Mouse (Mus musculus): ENCODE data around the gene Trappc1. TPM values are rescaled to one million over a fixed set of nuclear protein-coding genes. Genes with fewer than 3 reads are reported as not detected.

Gene Trappc1
- total RNA-seq, 2 experiments from 2014 or later: 103 to 117 TPM

- ATAC-seq (replicated peaks; ENCODE audit: poor library complexity): no peak
Observed at GRCm38 (mm10) chr11:69327648-69328047, 3.9 kb downstream of the Trappc1 start.

GRCm38 (mm10) chr11:69328517-69328916 lies 4.7 kb downstream of the Trappc1 start:
- ATAC-seq (replicated peaks; ENCODE audit: poor library complexity): no peak

- ATAC-seq (replicated peaks; ENCODE audit: poor library complexity): no peak
Observed at GRCm38 (mm10) chr11:69331152-69331551, 7.4 kb downstream of the Trappc1 start.

- ATAC-seq (replicated peaks; ENCODE audit: poor library complexity): peak; percentile 60
Observed at GRCm38 (mm10) chr11:69331929-69332405, 8.2 kb downstream of the Trappc1 start.

GRCm38 (mm10) chr11:69332713-69333253 lies 9.0 kb downstream of the Trappc1 start:
- no peak for ATAC-seq (replicated peaks; ENCODE audit: poor library complexity)

GRCm38 (mm10) chr11:69333922-69334321 lies 10.1 kb downstream of the Trappc1 start:
- ATAC-seq (replicated peaks; ENCODE audit: poor library complexity): peak; percentile 89

- ATAC-seq (replicated peaks; ENCODE audit: poor library complexity): no peak
Observed at GRCm38 (mm10) chr11:69334796-69335195, 11.0 kb downstream of the Trappc1 start.

- ATAC-seq (replicated peaks; ENCODE audit: poor library complexity): peak; percentile 55
Observed at GRCm38 (mm10) chr11:69340161-69341131, 16.7 kb downstream of the Trappc1 start, which contains the start of gene Rnf227. Rnf227 (plus strand) TSS chr11:69340461.

GRCm38 (mm10) chr11:69346441-69346840 lies 22.7 kb downstream of the Trappc1 start:
- no peak for ATAC-seq (replicated peaks; ENCODE audit: poor library complexity)

- ATAC-seq (replicated peaks; ENCODE audit: poor library complexity): no peak
Observed at GRCm38 (mm10) chr11:69356544-69356943, 32.8 kb downstream of the Trappc1 start.

GRCm38 (mm10) chr11:69357690-69358089 lies 33.9 kb downstream of the Trappc1 start:
- ATAC-seq (replicated peaks; ENCODE audit: poor library complexity): no peak

GRCm38 (mm10) chr11:69362021-69362420 lies 38.2 kb downstream of the Trappc1 start:
- no peak for ATAC-seq (replicated peaks; ENCODE audit: poor library complexity)

- no peak for ATAC-seq (replicated peaks; ENCODE audit: poor library complexity)
Observed at GRCm38 (mm10) chr11:69362479-69362878, 38.7 kb downstream of the Trappc1 start.

GRCm38 (mm10) chr11:69364376-69364775 lies 40.6 kb downstream of the Trappc1 start:
- ATAC-seq (replicated peaks; ENCODE audit: poor library complexity): no peak

- peak; percentile 21 for ATAC-seq (replicated peaks; ENCODE audit: poor library complexity)
Observed at GRCm38 (mm10) chr11:69364910-69365309, 41.1 kb downstream of the Trappc1 start.

- ATAC-seq (replicated peaks; ENCODE audit: poor library complexity): no peak
Observed at GRCm38 (mm10) chr11:69365722-69366121, 41.9 kb downstream of the Trappc1 start.

- peak; percentile 86 for ATAC-seq (replicated peaks; ENCODE audit: poor library complexity)
Observed at GRCm38 (mm10) chr11:69366157-69366854, 42.5 kb downstream of the Trappc1 start.

GRCm38 (mm10) chr11:69366855-69367615 lies 43.3 kb downstream of the Trappc1 start:
- no peak; the same call in 1 of the 2 replicates for ATAC-seq (replicated peaks; ENCODE audit: poor library complexity)

GRCm38 (mm10) chr11:69367616-69368355 lies 44.0 kb downstream of the Trappc1 start:
- no peak for ATAC-seq (replicated peaks; ENCODE audit: poor library complexity)

Data from megakaryocyte progenitor cell, adult 5-6 weeks (primary cell).